Mouse (Mus musculus): Measurements from ENCODE around the gene Gm7579. TPM values are rescaled to one million over a fixed set of nuclear protein-coding genes. Genes with fewer than 3 reads are reported as not detected.
"Not testable (repeated sequence)": the region's sequence is repeated elsewhere in the genome, so short reads cannot be mapped to it uniquely, and the experiment has no call there.

Gm7579 gene
- not detected in 2 replicates for polyA plus RNA-seq (2016; fragmentation: Nextera tagmentation; extraction: Ambion mirVana)

DNA sequence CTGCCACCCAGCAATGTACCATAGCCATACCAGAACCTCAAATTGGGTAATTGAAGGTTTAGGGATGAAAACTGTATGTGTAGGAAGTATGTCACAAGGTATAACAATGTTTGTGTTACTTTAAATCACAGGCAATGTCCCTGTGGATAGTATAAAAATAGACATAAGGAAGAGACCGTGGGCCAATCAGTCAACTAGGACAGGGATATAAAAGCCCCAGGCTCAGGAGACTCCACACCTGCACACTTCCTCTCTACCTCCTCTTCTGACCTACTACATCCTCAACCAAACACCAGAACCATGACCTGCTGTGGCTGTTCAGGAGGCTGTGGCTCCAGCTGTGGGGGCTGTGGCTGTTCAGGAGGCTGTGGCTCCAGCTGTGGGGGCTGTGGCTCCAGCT is at the start of gene Gm7579:
Gene Gm7579, plus strand, starts transcription at position 301 of the 400 bp plus-strand sequence.
- H3K4me2 ChIP-seq (replicated peaks), result no peak within 1 kb of the TSS
- H3K36me3 ChIP-seq, result no peaks in the 10 kb centered on the region
- H3K4me1 ChIP-seq, result no peaks in the 10 kb centered on the region
- no peaks in the 10 kb centered on the region for H3K27me3 ChIP-seq (replicated peaks)
- H3K27ac ChIP-seq, result no peak within 1 kb of the TSS
- no peak for ATAC-seq (ENCODE audit: low FRiP score, low read depth)
- no peaks in the 10 kb centered on the region for H3K9me3 ChIP-seq
- 69% methylated on average over 1 of the region's 1 CpGs for WGBS
- H3K4me3 ChIP-seq, result no peak within 1 kb of the TSS
- H3K9ac ChIP-seq, result no peak within 1 kb of the TSS

DNA sequence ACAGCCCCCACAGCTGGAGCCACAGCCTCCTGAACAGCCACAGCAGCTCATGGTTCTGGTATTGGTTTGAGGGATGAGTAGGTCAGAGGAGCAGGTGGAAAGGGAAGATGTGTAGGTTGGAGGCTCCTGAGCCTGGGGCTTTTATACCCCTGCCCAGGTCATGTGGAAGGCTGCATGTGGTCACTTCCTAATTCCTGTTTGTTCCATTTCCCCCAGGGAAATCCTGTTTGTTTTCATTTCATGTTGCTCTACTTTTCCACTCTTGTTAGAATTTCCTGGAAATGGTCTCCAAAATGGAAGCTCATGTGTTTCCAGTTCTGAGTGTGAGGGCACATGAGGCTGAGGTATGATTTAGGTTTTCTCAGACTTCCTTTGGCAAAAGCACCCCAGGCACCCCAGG is 46.0 kb upstream of the Gm7579 start, which contains the start of gene Gm4553:
Gene Gm4553, minus strand, starts transcription at position 101 of the 400 bp plus-strand sequence.
- H3K9ac ChIP-seq, H3K9me3 ChIP-seq: not testable (repeated sequence)

DNA sequence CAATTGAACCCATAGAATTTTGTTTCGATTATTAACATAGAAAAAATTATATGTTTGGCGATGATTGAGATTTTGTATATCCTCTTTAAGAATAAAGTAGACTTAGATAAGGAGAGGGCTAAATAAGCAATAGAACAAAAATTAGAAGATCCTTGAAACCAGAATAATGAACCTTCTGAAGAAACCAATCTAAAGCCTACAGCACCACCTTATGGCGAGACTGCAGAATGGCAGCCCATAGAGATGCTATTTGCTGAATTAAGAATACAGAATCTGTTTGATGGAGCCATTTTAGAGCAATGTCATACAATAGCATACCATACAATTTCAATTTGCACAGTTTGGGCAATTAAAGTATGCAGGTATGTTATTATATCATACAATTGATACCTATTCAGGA is 41.8 kb upstream of the Gm7579 start:
- H3K9me3 ChIP-seq, result no peaks in the 10 kb centered on the region
- H3K36me3 ChIP-seq, result no peaks in the 10 kb centered on the region
- H3K27me3 ChIP-seq (replicated peaks), result no peaks in the 10 kb centered on the region
- no peak overlapping the region for H3K9ac ChIP-seq
- H3K4me1 ChIP-seq, result no peaks in the 10 kb centered on the region
- 45% methylated on average over 3 of the region's 3 CpGs for WGBS
- no peak for ATAC-seq (ENCODE audit: low FRiP score, low read depth)
- H3K4me3 ChIP-seq, result no peak overlapping the region
- H3K27ac ChIP-seq, result no peak overlapping the region
- H3K4me2 ChIP-seq (replicated peaks), result no peak overlapping the region

More for the DNA sequence above, 46.0 kb upstream of the Gm7579 start, which contains the start of gene Gm4553:
- H3K4me2 ChIP-seq (replicated peaks); H3K4me3 ChIP-seq; H3K27me3 ChIP-seq (replicated peaks); H3K36me3 ChIP-seq; ATAC-seq (ENCODE audit: low FRiP score, low read depth); H3K27ac ChIP-seq; H3K4me1 ChIP-seq: not testable (repeated sequence)

DNA sequence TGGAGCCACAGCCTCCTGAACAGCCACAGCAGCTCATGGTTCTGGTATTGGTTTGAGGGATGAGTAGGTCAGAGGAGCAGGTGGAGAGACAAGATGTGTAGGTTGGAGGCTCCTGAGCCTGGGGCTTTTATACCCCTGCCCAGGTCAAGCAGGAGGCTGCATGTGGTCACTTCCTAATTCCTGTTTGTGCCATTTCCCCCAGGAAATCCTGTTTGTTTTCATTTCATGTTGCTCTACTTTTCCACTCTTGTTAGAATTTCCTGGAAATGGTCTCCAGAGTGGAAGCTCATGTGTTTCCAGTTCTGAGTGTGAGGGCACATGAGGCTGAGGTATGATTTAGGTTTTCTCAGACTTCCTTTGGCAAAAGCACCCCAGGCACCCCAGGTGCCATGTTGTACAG is 35.8 kb upstream of the Gm7579 start, which contains the start of gene Krtap5-2:
Gene Krtap5-2, minus strand, starts transcription at position 101 of the 400 bp plus-strand sequence.
- H3K27ac ChIP-seq; H3K4me1 ChIP-seq; H3K27me3 ChIP-seq (replicated peaks); H3K9ac ChIP-seq; H3K36me3 ChIP-seq; ATAC-seq (ENCODE audit: low FRiP score, low read depth); H3K4me2 ChIP-seq (replicated peaks); H3K9me3 ChIP-seq; H3K4me3 ChIP-seq: not testable (repeated sequence)

DNA sequence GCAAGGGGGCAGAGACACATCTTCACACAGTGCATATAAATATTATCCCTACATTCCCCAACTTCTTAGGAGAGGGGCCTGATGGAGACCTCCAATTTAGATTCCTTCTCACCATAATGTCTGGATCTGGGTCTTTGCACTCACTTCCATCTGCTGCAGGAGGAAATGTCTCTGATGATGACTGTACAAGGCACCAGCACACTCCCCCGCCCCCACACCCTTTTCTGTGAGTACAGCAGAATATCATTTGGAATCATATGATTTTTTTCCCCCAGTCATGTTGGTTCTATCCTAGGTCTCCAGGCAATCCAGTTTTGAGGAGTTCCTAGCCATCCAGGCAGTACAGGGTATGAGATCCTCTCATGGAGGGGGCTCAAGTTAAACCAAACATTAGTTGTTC is 33.0 kb upstream of the Gm7579 start:
- Histone ChIP-seq H3K36me3 (no peaks in the 10 kb centered on the region), H3K4me3 (no peak overlapping the region), H3K27me3 (replicated peaks) (no peaks in the 10 kb centered on the region), H3K4me1 (no peaks in the 10 kb centered on the region), H3K9ac (no peak overlapping the region), H3K9me3 (no peaks in the 10 kb centered on the region), H3K4me2 (replicated peaks) (no peak overlapping the region), H3K27ac (no peak overlapping the region)
- no peak for ATAC-seq (ENCODE audit: low FRiP score, low read depth)
- WGBS, result 91% methylated on average over 1 of the region's 1 CpGs

DNA sequence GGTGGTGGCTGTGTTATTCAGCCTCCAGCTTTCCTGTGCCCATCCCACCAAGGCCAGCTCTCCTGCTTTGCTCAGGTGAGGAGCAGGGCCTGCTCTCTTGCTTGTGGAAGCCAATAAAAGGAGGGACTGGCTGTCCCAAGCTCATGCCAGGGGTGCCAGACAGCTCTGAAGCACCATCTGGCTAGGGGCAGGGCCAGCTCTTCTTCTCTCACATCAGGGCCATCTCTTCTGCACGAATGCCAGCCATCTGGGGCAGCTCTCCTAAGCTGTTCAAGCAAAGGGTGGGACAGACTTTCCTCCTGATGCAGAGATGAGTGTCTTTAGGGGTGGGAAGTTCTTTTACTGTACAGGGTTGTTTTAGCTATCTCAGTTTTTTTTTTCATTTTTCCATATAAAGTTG is 30.6 kb upstream of the Gm7579 start:
- Histone ChIP-seq H3K27me3 (replicated peaks) (no peaks in the 10 kb centered on the region), H3K36me3 (no peaks in the 10 kb centered on the region), H3K4me1 (no peaks in the 10 kb centered on the region), H3K9me3 (no peaks in the 10 kb centered on the region), H3K4me3 (no peak overlapping the region), H3K4me2 (replicated peaks) (no peak overlapping the region), H3K27ac (no peak overlapping the region), H3K9ac (no peak overlapping the region)
- no peak for ATAC-seq (ENCODE audit: low FRiP score, low read depth)
- WGBS, result 65% methylated on average over 1 of the region's 1 CpGs

DNA sequence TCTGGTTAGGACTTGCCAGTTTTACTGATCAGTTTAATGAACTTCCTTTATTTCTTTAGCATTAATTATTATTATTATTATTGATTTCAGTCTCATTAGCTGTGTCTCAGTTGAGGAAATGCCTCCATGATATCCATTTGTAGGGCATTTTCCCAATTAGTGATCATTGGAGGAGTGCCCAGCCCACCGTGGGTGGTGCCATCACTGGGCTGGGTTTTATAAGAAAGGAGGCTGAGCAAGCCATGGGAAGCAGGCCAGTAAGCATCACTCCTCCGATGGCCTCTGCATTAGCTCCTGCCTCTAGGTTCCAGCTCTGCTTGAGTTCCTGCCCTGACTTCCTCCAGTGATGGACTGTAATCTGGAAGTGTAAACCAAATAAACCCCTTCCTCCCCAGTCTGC is 23.5 kb upstream of the Gm7579 start:
- H3K36me3 ChIP-seq, result no peaks in the 10 kb centered on the region
- H3K4me2 ChIP-seq (replicated peaks), result no peak overlapping the region
- 80% methylated on average over 2 of the region's 2 CpGs for WGBS
- H3K4me3 ChIP-seq, result no peak overlapping the region
- H3K27ac ChIP-seq, result no peak overlapping the region
- no peaks in the 10 kb centered on the region for H3K27me3 ChIP-seq (replicated peaks)
- no peaks in the 10 kb centered on the region for H3K4me1 ChIP-seq
- H3K9ac ChIP-seq, result no peak overlapping the region
- no peaks in the 10 kb centered on the region for H3K9me3 ChIP-seq
- ATAC-seq (ENCODE audit: low FRiP score, low read depth), result no peak

DNA sequence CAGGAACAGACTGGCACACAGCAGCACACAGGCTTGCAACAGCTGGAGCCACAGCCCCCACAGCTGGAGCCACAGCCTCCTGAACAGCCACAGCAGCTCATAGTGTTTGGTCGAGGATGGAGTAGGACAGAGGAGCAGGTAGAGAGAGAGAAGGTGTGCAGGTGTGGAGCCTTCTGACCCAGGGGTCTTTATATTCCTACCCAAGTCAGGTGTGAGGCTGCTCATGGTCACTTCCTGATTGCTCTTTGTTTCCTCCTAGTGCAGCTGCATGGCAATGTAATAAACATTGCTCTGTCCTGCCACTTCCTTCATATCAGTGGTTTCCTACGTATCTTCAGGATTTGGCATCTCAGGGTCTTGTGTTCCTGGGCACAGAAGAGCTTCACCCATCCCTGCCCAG is 21.4 kb upstream of the Gm7579 start, which contains the start of gene Gm10153:
Gene Gm10153, minus strand, starts transcription at position 101 of the 400 bp plus-strand sequence.
- H3K27me3 ChIP-seq (replicated peaks), result no peaks in the 10 kb centered on the region
- H3K4me3 ChIP-seq, result no peak within 1 kb of the TSS
- no peaks in the 10 kb centered on the region for H3K4me1 ChIP-seq
- no peak within 1 kb of the TSS for H3K4me2 ChIP-seq (replicated peaks)
- no peak within 1 kb of the TSS for H3K27ac ChIP-seq
- WGBS, result 40% methylated on average over 2 of the region's 2 CpGs
- H3K36me3 ChIP-seq, result no peaks in the 10 kb centered on the region
- no peak within 1 kb of the TSS for H3K9ac ChIP-seq
- no peaks in the 10 kb centered on the region for H3K9me3 ChIP-seq
- no peak for ATAC-seq (ENCODE audit: low FRiP score, low read depth)

DNA sequence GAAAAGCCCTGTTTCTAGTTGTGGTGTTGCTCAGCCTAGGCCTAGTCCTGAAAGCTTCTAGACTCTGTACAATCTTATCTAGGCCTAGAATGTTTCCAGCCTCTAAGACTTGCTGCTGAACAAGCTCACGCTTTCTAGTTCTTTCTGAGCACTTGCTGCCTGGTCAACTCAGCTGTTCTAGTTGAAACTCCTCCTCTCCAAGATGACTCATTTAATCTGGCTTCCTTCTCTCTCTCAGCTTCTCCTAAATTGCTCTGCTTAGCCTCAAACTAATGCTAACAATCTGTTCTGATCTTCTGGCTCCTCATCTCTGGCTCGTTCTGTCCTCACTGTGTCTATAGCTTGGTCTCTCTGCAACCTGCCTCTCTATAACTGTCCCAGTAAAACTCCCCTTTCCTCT is 12.9 kb upstream of the Gm7579 start:
- no peaks in the 10 kb centered on the region for H3K36me3 ChIP-seq
- no peak overlapping the region for H3K27ac ChIP-seq
- H3K4me1 ChIP-seq, result no peaks in the 10 kb centered on the region
- H3K27me3 ChIP-seq (replicated peaks), result no peaks in the 10 kb centered on the region
- H3K9me3 ChIP-seq, result no peaks in the 10 kb centered on the region
- no peak for ATAC-seq (ENCODE audit: low FRiP score, low read depth)
- H3K4me2 ChIP-seq (replicated peaks), result no peak overlapping the region
- H3K4me3 ChIP-seq, result no peak overlapping the region
- WGBS, result 88% methylated on average over 2 of the region's 2 CpGs
- H3K9ac ChIP-seq, result no peak overlapping the region

DNA sequence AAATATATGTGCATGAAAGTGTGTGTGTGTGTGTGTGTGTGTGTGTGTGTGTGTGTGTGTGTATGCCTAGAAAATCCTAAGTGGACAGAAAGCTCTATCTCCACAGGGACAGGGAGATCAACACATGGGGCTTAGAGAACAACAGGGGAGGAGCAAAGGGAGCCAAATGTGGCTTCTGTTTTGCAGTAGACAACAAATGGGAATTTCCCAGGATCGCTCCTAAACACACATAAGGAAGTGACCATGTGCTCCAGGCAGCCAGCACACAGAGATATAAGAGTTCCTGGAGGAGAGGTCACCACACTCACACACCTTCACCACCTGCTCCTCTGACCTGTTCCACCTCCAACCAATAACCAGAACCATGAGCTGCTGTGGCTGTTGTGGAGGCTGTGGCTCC is 10.6 kb upstream of the Gm7579 start, which contains the start of gene Krtap5-3:
Gene Krtap5-3, plus strand, starts transcription at position 301 of the 400 bp plus-strand sequence.
- no peaks in the 10 kb centered on the region for H3K36me3 ChIP-seq
- H3K4me3 ChIP-seq, result no peak within 1 kb of the TSS
- no peak within 1 kb of the TSS for H3K9ac ChIP-seq
- no peaks in the 10 kb centered on the region for H3K9me3 ChIP-seq
- H3K4me1 ChIP-seq, result no peaks in the 10 kb centered on the region
- H3K27me3 ChIP-seq (replicated peaks), result no peaks in the 10 kb centered on the region
- no peak within 1 kb of the TSS for H3K27ac ChIP-seq
- no peak for ATAC-seq (ENCODE audit: low FRiP score, low read depth)
- WGBS, result 50% methylated on average over 1 of the region's 1 CpGs
- H3K4me2 ChIP-seq (replicated peaks), result no peak within 1 kb of the TSS

DNA sequence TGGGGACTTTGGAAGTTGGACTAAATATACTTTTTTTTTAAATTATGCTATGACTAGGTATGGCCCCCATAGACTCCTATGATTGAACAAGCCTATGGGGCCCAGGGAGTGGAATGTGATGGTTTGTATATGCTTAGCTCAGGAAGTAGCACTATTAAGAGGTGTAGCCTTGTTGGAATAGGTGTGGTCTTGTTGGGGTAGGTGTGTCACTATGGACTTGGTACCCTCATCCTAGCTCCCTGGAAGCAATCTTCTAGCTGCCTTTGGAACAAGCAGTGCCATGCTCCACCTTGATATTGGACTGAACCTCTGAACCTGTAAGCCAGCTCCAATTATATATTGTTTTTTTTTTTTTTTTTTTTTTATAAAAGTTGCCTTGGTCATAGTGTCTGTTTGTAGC is 6.2 kb upstream of the Gm7579 start:
- no peak overlapping the region for H3K9ac ChIP-seq
- H3K4me2 ChIP-seq (replicated peaks), result no peak overlapping the region
- no peaks in the 10 kb centered on the region for H3K9me3 ChIP-seq
- H3K27me3 ChIP-seq (replicated peaks), result no peaks in the 10 kb centered on the region
- no peak for ATAC-seq (ENCODE audit: low FRiP score, low read depth)
- no peaks in the 10 kb centered on the region for H3K4me1 ChIP-seq
- H3K27ac ChIP-seq, result no peak overlapping the region
- H3K4me3 ChIP-seq, result no peak overlapping the region
- no peaks in the 10 kb centered on the region for H3K36me3 ChIP-seq

DNA sequence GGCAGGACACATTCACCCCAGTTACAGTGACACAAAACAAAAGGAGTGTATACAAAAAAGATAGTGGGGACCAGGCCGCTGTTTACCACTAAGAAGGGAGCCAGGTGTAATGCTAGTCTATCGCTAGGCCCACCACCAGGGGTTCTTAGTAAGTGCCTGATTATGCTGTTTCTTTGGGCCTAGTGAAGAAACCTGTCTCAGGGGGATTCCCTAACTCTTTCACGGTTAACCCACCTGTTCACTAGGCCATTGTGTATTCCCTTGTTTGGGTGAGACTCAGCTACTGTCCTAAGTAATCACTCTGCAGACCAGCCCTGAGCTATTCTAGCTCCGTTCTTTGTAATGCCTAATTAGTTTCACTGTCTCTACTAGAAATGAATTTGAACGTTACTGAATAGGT is 4.8 kb upstream of the Gm7579 start:
- H3K27ac ChIP-seq; H3K4me1 ChIP-seq; H3K9me3 ChIP-seq; H3K36me3 ChIP-seq; H3K9ac ChIP-seq; H3K4me2 ChIP-seq (replicated peaks); H3K4me3 ChIP-seq; ATAC-seq (ENCODE audit: low FRiP score, low read depth); H3K27me3 ChIP-seq (replicated peaks): not testable (repeated sequence)
- WGBS, result 81% methylated on average over 5 of the region's 5 CpGs

DNA sequence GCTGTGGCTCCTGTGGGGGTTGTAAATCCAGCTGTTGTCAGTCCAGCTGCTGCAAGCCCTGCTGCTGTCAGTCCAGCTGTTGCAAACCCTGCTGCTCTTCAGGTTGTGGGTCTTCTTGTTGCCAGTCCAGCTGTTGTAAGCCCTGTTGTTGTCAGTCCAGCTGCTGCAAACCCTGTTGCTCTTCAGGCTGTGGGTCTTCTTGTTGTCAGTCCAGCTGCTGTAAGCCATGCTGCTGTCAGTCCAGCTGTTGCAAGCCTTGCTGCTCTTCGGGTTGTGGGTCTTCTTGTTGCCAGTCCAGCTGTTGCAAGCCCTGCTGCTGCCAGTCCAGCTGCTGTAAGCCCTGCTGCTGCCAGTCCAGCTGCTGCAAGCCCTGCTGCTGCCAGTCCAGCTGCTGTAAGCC is 477 bp downstream of the Gm7579 start:
- not testable (repeated sequence) for H3K4me2 ChIP-seq (replicated peaks); ATAC-seq (ENCODE audit: low FRiP score, low read depth); H3K36me3 ChIP-seq; H3K9ac ChIP-seq; H3K4me1 ChIP-seq; H3K27me3 ChIP-seq (replicated peaks); H3K27ac ChIP-seq; H3K9me3 ChIP-seq; H3K4me3 ChIP-seq
- 57% methylated on average over 1 of the region's 1 CpGs for WGBS

All from neural tube, embryonic 12.5 days (tissue).